Mouse (Mus musculus) CH12.LX (cell line): Measurements from ENCODE around the gene Pars2. TPM values are rescaled to one million over a fixed set of nuclear protein-coding genes. Genes with fewer than 3 reads are reported as not detected.

Source experiments
- DNase-seq: peaks from one replicate; pipeline ENCODE4 v3.0.0-alpha.2; 2013; ENCODE audit errors: extremely low read depth
- H3K27ac ChIP-seq: 2 replicates; pipeline ENCODE4 v1.5.1; 2012; ENCODE audit warnings: low read depth, mild to moderate bottlenecking, control low read depth, moderate library complexity; ENCODE audit not compliant: insufficient read depth
- H3K27me3 ChIP-seq: replicated peaks from 2 replicates; pipeline ENCODE3; 2012; ENCODE audit warnings: inconsistent platforms
- H3K36me3 ChIP-seq, 2 experiments: replicated peaks in 1 of 2; 2 replicates each; pipeline versions ENCODE3 to v1.6.1; 2012; ENCODE audit warnings: inconsistent platforms in 1 of 2, low read length in 1 of 2, mild to moderate bottlenecking in 1 of 2, mixed read lengths in 1 of 2, moderate library complexity in 1 of 2; ENCODE audit not compliant: control insufficient read depth in 1 of 2, insufficient read depth in 1 of 2
- H3K4me1 ChIP-seq, 2 experiments: 2 replicates each; pipeline ENCODE4 v1.6.1; 2012; ENCODE audit warnings: inconsistent platforms in 1 of 2, moderate library complexity in 1 of 2; ENCODE audit not compliant: insufficient read depth in 2 of 2, control insufficient read depth in 1 of 2
- H3K4me2 ChIP-seq: 2 replicates; pipeline ENCODE4 v1.6.1; 2012; ENCODE audit warnings: low read depth, mild to moderate bottlenecking, control low read depth; ENCODE audit not compliant: poor library complexity, insufficient read depth, severe bottlenecking
- H3K4me3 ChIP-seq, 3 experiments: fragments of 150-350 bp in 1 of 3; sonication (generic) in 1 of 3; replicated peaks in 1 of 3; 2 replicates each; pipeline versions ENCODE3 to v1.5.1; 2011 to 2012; ENCODE audit warnings: low read depth in 2 of 3, low read length in 2 of 3, mild to moderate bottlenecking in 2 of 3, moderate library complexity in 2 of 3, control low read depth in 1 of 3, improper control_type of control experiment in 1 of 3, inconsistent platforms in 1 of 3, mixed read lengths in 1 of 3; ENCODE audit not compliant: poor library complexity in 1 of 3
- H3K79me2 ChIP-seq: replicated peaks from 2 replicates; pipeline ENCODE4 v1.6.1; 2012; ENCODE audit warnings: mild to moderate bottlenecking, moderate library complexity; ENCODE audit not compliant: control insufficient read depth, poor library complexity, insufficient read depth, severe bottlenecking; ENCODE audit errors: extremely low read depth
- H3K9ac ChIP-seq: 2 replicates; pipeline ENCODE4 v1.6.1; 2012; ENCODE audit warnings: low read depth, mild to moderate bottlenecking, control low read depth, moderate library complexity; ENCODE audit not compliant: insufficient read depth
- H3K9me3 ChIP-seq: replicated peaks from 2 replicates; pipeline ENCODE3; 2012; ENCODE audit warnings: low read length, inconsistent platforms, mixed read lengths
- BHLHE40 ChIP-seq: IDR thresholded peaks from 2 replicates; pipeline ENCODE4 v1.6.1; 2011; ENCODE audit warnings: mild to moderate bottlenecking, low read depth, low read length, improper control_type of control experiment
- CHD1 ChIP-seq: IDR thresholded peaks from 2 replicates; pipeline ENCODE4 v1.6.1; 2012; ENCODE audit warnings: low read depth, low read length, improper control_type of control experiment, inconsistent platforms
- CTCF ChIP-seq, 2 experiments: IDR thresholded peaks in 1 of 2; conservative IDR thresholded peaks in 1 of 2; 2 replicates each; pipeline ENCODE4 v1.5.1; 2011 to 2012; ENCODE audit warnings: low read depth in 2 of 2, low read length in 2 of 2, improper control_type of control experiment in 1 of 2, inconsistent platforms in 1 of 2, mild to moderate bottlenecking in 1 of 2, moderate library complexity in 1 of 2
- ELF1 ChIP-seq: IDR thresholded peaks from 2 replicates; pipeline ENCODE4 v1.6.1; 2014; ENCODE audit warnings: low read depth, mild to moderate bottlenecking, inconsistent platforms, low read length, improper control_type of control experiment
- EP300 ChIP-seq: IDR thresholded peaks from 2 replicates; pipeline ENCODE4 v1.6.1; 2011; ENCODE audit warnings: low read length, improper control_type of control experiment
- GABPA ChIP-seq: IDR thresholded peaks from 2 replicates; pipeline ENCODE4 v1.6.1; 2012; ENCODE audit warnings: low read depth, low read length, improper control_type of control experiment, inconsistent platforms; ENCODE audit not compliant: insufficient replicate concordance
- HCFC1 ChIP-seq: IDR thresholded peaks from 2 replicates; pipeline ENCODE4 v1.6.1; 2012; ENCODE audit warnings: low read depth, mild to moderate bottlenecking, inconsistent platforms, low read length, improper control_type of control experiment
- KAT2A ChIP-seq: IDR thresholded peaks from 2 replicates; pipeline ENCODE4 v1.6.1; 2012; ENCODE audit warnings: low read length, improper control_type of control experiment, inconsistent platforms; ENCODE audit not compliant: insufficient replicate concordance
- MYC ChIP-seq: IDR thresholded peaks from 2 replicates; pipeline ENCODE4 v1.6.1; 2011; ENCODE audit warnings: low read depth, mild to moderate bottlenecking, improper control_type of control experiment, low read length
- NRF1 ChIP-seq: IDR thresholded peaks from 2 replicates; pipeline ENCODE4 v1.6.1; 2014; ENCODE audit warnings: low read depth, mild to moderate bottlenecking, inconsistent platforms, low read length, improper control_type of control experiment, moderate library complexity
- PAX5 ChIP-seq: IDR thresholded peaks from 2 replicates; pipeline ENCODE4 v1.6.1; 2012; ENCODE audit warnings: low read length, inconsistent platforms, mixed read lengths
- POLR2AphosphoS2 ChIP-seq: IDR thresholded peaks from 2 replicates; pipeline ENCODE4 v1.6.1; 2011; ENCODE audit warnings: low read depth, low read length, improper control_type of control experiment
- RCOR1 ChIP-seq: conservative IDR thresholded peaks from 2 replicates; pipeline ENCODE4 v1.6.1; 2012; ENCODE audit warnings: low read depth, mild to moderate bottlenecking, inconsistent platforms, low read length, improper control_type of control experiment
- TBP ChIP-seq: conservative IDR thresholded peaks from 2 replicates; pipeline ENCODE4 v1.6.1; 2011; ENCODE audit warnings: low read depth, low read length, improper control_type of control experiment
- TCF12 ChIP-seq: IDR thresholded peaks from 2 replicates; pipeline ENCODE4 v1.6.1; 2014; ENCODE audit warnings: low read depth, mild to moderate bottlenecking, inconsistent platforms, low read length, improper control_type of control experiment
- UBTF ChIP-seq: IDR thresholded peaks from 2 replicates; pipeline ENCODE4 v1.6.1; 2012; ENCODE audit warnings: low read depth, mild to moderate bottlenecking, inconsistent platforms, low read length, improper control_type of control experiment, moderate library complexity
- USF1 ChIP-seq: IDR thresholded peaks from 2 replicates; pipeline ENCODE4 v1.6.1; 2014; ENCODE audit warnings: low read depth, mild to moderate bottlenecking, inconsistent platforms, low read length, improper control_type of control experiment
- ZC3H11A ChIP-seq: IDR thresholded peaks from 2 replicates; pipeline ENCODE4 v1.6.1; 2012; ENCODE audit warnings: low read depth, mild to moderate bottlenecking, inconsistent platforms, low read length, improper control_type of control experiment
- ZKSCAN1 ChIP-seq: IDR thresholded peaks from 2 replicates; pipeline ENCODE4 v1.6.1; 2012; ENCODE audit warnings: low read depth, inconsistent platforms, low read length, improper control_type of control experiment, borderline replicate concordance
- ZNF384 ChIP-seq: IDR thresholded peaks from 2 replicates; pipeline ENCODE4 v1.6.1; 2012; ENCODE audit warnings: low read depth, low read length, improper control_type of control experiment, inconsistent platforms
- dilution Hi-C: fragments of 300-500 bp; cut with MboI; formaldehyde crosslinking; loops from 2 replicates; pipeline ENCODE4 v1.14.3; 2020; ENCODE audit warnings: low sequenced_read_pairs; ENCODE audit not compliant: extremely low pct_unique_long_range_greater_than_20kb, extremely low pct_ligation_motif_present
- in situ Hi-C: fragments of 300-500 bp; cut with MboI; formaldehyde crosslinking; loops from 3 replicates; pipeline ENCODE4 v1.14.3; 2019; ENCODE audit warnings: low sequenced_read_pairs, low pct_ligation_motif_present, low pct_unique_long_range_greater_than_20kb, mixed read lengths
- polyA plus RNA-seq: library from polyadenylated mRNA; unstranded; fragments of >175 nt; gene quantifications from 2 replicates; pipeline ENCODE4 v1.2.1, GENCODE M21; 2012; ENCODE audit warnings: low read depth; ENCODE audit not compliant: insufficient read length
- total RNA-seq, 2 experiments: library from RNA; depleted of rRNA; stranded (reverse); fragments of 300-350 nt in 1 of 2; fragments of >200 nt in 1 of 2; gene quantifications; 2 replicates each; pipeline ENCODE4 v1.2.3; 2012 to 2014

Pars2 gene
- total and polyA plus RNA-seq, 3 experiments: 9.3 to 17.1 (median 13.0) TPM

DNA sequence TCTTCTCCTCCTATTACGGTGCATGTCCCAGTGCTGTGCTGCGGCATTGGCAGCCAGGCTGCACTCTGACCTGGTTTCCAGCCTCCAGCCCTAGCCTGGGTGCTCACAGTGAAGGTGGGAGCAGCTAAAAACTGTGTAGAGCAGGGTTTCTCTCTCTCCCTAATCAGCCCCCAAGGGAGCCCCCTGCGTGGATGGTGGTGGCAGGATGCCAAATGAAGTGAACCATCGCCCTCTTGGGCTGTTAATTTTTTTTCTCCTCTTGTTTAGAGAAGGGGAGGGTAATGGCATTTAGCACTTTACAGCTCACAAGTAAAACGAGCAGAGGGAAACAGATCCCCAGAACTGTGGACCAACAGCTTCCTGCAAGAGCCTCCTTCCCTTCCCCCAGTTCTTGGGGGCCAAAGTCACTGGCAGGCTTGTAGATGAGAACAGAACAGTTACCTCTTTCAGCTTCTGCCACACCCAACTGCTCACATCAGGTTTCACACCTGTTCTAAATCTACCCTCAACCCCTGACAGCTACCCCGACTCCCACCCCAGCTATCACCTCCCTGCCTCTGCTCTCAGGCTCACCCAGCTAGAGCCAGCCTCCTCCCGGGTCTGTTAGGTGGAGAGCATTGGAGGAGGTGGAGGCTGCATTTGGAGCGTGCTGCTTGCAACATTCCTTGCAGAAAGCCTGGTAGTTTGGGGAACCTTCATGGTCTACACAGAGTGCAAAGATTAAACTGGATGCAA lies 7.2 kb upstream of the Pars2 start:
- dilution Hi-C loops: no loop called here

DNA sequence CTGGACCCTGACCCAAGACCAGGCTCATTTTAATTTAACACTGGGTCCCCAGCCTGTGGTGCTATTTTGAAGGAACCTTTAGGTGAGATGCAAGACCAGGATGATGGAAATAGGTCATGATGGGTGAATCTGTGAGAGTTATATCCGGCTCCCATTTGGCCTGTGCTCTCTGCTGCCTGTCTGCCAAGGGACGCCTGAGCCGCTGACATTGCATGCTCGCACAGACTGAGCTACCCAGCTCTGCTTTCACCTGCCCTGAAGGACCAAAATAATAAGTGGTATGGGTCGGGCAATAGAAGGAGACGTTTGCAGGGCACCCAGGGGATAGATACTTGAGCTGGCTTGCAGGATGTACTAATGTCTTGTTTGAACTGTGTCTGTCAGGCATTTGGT lies 6.7 kb upstream of the Pars2 start:
- Histone ChIP-seq H3K4me2 (no peak overlapping the region), H3K9ac (no peak overlapping the region), H3K9me3 (peaks cover 9% of the 10 kb centered on the region), H3K27me3 (peaks cover 22% of the 10 kb centered on the region), H3K4me1 (peaks cover 3 to 19% of the 10 kb centered on the region in 2 experiments; a peak in 2 of 4 replicates), H3K79me2 (no peaks in the 10 kb centered on the region), H3K27ac (no peak overlapping the region), H3K4me3 (no peak overlapping the region), H3K36me3 (no peaks in the 10 kb centered on the region)
- dilution Hi-C loops: no loop called here
- TF ChIP-seq CHD1: no peak
- no peak for TF ChIP-seq USF1
- TF ChIP-seq PAX5: no peak
- TF ChIP-seq NRF1: no peak
- in situ Hi-C loops: loop anchor here (25.0 kb wide), 1 partner anchor 518 kb away; no protein-coding TSS in a partner anchor
- no peak for DNase-seq

More for the DNA sequence above, 7.2 kb upstream of the Pars2 start:
- H3K36me3 ChIP-seq: no peaks in the 10 kb centered on the region
- no peaks in the 10 kb centered on the region for H3K79me2 ChIP-seq
- peaks cover 27% of the 10 kb centered on the region for H3K27me3 ChIP-seq
- no peak overlapping the region for H3K4me3 ChIP-seq
- no peak for DNase-seq
- H3K9ac ChIP-seq: no peak overlapping the region
- H3K4me2 ChIP-seq: no peak overlapping the region
- TF ChIP-seq ZKSCAN1 (no peak), UBTF (no peak), POLR2AphosphoS2 (no peak), NRF1 (no peak), ELF1 (no peak)
- H3K4me1 ChIP-seq: peaks cover 3 to 18% of the 10 kb centered on the region in 2 experiments; a peak in 2 of 4 replicates
- in situ Hi-C loops: loop anchor here (25.0 kb wide), 1 partner anchor 519 kb away; no protein-coding TSS in a partner anchor
- no peak overlapping the region for H3K27ac ChIP-seq
- peaks cover 13% of the 10 kb centered on the region for H3K9me3 ChIP-seq

GRCm38 (mm10) chr4:106645797-106646196 lies 5.1 kb upstream of the Pars2 start:
- no peak overlapping the region for H3K4me3 ChIP-seq
- H3K9ac ChIP-seq: no peak overlapping the region
- dilution Hi-C loops: no loop called here
- H3K27ac ChIP-seq: no peak overlapping the region
- no peak overlapping the region for H3K4me2 ChIP-seq
- H3K27me3 ChIP-seq: peaks cover 15% of the 10 kb centered on the region
- H3K9me3 ChIP-seq: peaks cover 3% of the 10 kb centered on the region
- H3K4me1 ChIP-seq: peaks cover 3 to 24% of the 10 kb centered on the region in 2 experiments; a peak in 2 of 4 replicates
- no peak for DNase-seq
- in situ Hi-C loops: loop anchor here (25.0 kb wide), 1 partner anchor 517 kb away; no protein-coding TSS in a partner anchor
- no peak for TF ChIP-seq TBP
- TF ChIP-seq CTCF (conservative IDR thresholded peaks at IDR 0.05 in 1 of 2, IDR thresholded peaks at IDR 0.05 in 1 of 2; ENCODE audit: low read depth in 2 of 2, low read length in 2 of 2): no peak
- TF ChIP-seq NRF1: no peak
- no peak for TF ChIP-seq ZNF384
- TF ChIP-seq ZC3H11A: no peak
- TF ChIP-seq CHD1: no peak
- TF ChIP-seq EP300: no peak
- TF ChIP-seq PAX5: no peak
- TF ChIP-seq MYC: no peak
- TF ChIP-seq TCF12: no peak
- no peak for TF ChIP-seq GABPA
- TF ChIP-seq RCOR1: no peak
- TF ChIP-seq BHLHE40: no peak
- no peak for TF ChIP-seq KAT2A
- no peak for TF ChIP-seq POLR2AphosphoS2
- no peak for TF ChIP-seq HCFC1
- no peaks in the 10 kb centered on the region for H3K36me3 ChIP-seq
- H3K79me2 ChIP-seq: no peaks in the 10 kb centered on the region
